Mouse (Mus musculus): Measurements from ENCODE around the gene Utp11. TPM values are rescaled to one million over a fixed set of nuclear protein-coding genes. Genes with fewer than 3 reads are reported as not detected.

The Utp11 gene
- total RNA-seq, 2 experiments from 2014 or later = 15.1 to 16.6 TPM

DNA sequence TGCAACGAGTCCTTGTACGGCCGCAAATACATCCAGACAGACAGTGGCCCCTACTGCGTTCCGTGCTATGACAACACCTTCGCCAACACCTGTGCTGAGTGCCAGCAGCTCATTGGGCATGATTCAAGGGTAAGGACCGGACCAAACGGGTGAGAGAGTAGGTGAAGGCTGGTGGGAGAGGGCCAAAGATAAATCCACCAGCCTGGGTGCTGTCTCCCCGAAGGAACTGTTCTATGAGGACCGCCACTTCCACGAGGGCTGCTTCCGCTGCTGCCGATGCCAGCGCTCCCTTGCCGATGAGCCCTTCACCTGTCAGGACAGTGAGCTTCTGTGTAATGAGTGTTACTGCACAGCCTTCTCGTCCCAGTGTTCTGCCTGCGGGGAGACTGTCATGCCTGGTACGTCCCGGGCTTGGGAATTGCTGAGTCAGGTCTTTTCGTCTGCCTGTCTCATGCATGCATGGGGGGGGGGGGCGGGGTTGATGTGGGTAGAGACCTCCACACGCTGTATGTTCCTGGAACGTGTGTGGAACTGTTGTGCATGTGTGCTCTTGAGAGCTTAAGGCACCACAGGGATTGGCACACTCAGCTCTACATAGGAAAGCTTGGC, 12.4 kb upstream of the Utp11 start:
- no peak for DNase-seq (ENCODE audit: extremely low spot score in 1 of 2, low spot score in 1 of 2)

DNA sequence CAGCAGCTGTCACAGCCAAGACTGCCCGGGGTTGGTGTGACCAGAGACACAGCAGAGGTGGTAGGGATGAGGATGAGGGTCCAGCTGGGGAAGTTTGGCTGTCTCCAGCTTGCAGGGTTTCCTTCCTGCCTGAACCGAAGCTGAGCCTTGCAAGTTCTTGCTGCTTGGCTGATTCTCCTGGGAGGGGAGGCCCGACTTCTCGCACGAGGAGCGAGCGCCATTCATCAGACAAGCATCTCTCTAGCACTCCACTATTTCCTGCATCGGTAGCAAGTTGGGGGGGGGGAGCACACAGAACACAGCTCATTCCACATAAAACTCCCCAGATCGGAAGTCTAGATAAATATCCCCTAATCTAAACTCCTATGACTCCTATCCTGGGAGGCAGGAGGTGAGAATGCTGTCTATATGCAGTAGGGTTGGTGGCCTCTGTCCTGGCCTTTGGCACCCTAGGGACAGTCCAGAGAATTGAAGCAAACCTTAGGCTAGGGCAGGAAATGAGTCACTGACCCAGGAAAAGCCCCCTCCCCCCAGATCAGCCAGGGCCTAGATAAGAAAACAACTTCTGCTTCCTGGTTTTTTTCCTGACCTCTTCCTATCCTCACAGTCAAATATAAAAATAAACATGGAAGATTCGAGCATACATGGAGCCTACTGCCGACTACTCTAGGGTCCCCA, 11.5 kb upstream of the Utp11 start:
- DNase-seq (ENCODE audit: extremely low spot score in 1 of 2, low spot score in 1 of 2) = no peak

DNA sequence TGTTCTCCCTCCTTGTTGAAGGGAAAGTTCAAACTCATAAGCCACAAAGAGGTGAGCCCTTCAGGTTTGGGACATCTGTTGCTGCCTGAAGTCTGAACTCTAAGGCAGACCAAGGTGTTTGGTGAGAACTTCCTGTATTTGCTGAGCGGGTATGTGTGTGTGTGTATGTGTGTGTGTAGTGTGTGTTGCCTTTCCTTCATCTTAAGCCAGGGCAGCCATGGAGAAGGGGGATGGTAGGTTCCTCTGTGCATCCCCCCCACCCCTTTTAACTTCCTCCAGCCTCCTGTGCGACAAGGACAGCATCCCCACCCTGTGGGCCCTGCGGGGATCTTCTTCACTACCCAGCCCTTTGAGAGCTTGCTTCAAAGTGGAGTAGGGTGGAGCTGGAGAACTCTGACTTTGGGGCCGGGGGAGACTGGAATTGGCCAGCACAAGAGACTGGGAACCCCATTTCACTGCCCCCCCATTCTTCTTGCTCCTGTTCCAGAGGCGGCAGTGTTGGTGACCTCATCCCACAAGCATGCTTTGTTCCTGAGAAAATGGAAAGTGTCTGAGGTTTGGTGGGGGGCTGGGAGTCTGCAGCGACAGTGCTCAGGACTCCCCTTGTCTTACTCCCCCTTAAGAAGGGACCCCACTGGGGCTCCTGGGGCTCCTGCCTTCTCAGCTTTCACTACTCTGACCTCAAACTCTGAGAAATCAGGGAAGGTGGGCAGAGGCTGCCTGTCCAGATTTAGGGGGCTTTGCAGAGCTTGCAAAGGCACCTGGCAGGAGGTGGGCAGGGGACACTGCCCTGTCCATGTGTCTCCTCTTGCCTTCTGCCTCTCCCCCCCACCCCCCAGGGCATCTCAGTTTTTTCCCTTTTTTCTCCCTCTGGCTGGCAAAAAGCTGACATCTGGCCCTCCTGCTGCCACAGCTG, 10.7 kb upstream of the Utp11 start:
- no peak for DNase-seq (ENCODE audit: extremely low spot score in 1 of 2, low spot score in 1 of 2)

DNA sequence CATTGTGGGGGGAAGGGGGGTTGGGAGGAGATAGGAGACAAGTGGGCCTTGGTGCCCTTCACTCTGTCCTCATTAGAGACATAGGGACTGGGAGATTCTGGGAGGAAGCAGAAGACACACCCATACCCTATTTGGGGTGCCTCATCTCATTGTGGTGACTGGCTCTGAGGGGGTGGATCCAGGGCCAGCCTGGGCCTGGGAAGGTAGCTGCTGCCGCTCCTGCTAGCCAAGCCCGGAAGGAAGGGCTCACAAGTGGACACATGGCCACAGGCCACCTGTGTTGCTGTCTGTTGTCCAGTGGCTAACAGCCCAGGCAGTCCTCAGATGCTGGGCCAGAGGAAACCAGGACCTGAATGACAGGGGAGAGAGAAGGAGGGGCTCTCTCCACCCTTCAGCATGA, 10.0 kb upstream of the Utp11 start:
- no peak for DNase-seq (ENCODE audit: extremely low spot score in 1 of 2, low spot score in 1 of 2)

DNA sequence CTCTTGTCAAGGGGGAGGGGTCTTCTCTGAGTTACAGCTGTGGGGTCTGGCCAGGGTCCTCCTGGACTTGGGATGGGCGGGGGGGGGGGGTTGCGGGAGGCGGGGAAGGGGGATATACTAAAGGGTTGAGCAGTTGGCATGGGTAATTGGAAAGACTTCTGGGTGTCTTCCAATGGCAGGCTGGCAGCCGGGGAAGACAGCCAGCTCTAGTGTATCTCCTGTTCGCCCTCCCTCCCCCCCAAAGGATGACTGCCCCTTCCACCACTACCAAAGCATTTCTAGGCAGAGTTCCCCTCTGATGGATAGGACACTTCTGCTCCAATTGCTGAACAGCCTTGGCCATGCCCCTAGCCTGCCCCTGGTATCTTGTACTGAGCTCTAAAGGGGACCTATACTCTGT, 8.5 kb upstream of the Utp11 start:
- no peak for DNase-seq (ENCODE audit: extremely low spot score in 1 of 2, low spot score in 1 of 2)

DNA sequence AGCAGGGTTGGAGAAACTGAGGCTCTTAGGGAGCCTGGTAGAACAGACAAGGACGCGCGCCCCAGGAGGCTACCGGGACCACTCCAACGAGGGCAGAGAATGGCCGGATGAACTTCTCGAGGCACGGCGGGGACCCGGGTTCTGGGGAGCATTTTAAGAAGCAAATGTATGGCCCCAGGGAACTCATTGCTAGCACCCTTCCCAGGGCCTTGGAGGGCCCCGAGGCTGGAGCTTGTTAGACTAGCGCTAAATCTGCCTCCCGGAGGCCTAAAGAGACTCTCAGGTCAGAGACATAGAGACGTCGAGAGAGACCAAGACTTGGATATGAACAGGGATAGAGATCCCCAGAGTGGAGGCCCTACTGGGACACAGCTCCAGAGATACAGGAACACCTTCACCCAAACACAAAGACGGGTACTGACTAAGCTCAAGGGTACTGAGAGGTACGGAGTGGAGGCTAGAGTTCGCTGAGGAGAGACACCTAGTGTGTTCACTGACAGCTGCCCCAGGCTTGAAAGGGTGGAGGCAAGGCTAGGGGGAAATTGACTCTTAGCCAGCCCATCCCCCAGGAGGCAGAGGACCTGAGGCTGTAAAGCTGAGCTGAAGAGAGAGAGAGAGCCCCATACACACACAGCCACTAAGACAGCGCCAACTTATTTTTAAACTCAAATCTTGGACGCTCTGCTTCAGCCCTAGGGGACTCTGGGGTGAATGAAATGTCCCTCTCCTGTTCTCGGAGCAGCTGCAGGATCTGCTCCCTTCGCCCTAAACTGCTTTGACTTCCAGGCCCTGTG, 7.8 kb upstream of the Utp11 start:
- DNase-seq (ENCODE audit: extremely low spot score in 1 of 2, low spot score in 1 of 2) = no peak

DNA sequence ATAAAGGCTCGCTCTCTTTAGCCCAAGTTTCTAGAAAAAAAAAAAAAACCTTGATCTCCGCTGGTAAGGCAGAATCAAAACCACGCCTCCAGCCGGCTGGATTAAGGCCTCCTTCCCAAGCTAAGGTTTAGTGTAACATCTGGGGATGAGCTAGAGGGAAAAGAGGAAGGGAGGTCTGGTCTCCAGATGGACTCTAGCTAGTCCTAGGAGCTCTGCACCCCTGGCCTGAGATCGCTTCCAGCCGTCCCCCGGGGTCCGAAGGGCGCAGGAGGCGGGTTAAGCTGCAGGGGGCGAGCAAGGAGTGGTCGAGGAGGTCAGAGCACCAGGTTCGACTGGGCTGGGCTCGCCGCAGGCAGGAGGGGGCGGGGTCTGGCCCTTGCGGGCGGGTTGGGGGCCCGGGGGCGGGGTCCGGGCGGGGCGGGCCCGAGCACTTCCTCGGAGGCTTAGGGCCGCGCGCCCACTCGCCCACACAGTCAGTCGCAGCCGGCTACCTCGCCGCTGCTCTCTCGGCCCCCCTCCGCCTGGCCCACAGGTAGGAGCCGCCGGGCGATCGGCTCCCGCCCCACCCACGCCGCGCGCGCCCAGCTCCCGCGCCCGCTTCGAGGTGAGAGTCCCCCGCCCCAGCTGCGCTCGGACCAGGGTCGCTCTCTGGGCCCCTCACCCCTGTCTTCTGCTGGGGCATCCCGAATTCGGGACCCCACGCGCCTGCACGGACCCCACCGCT, 7.0 kb upstream of the Utp11 start, which contains the start of gene Fhl3:
TSS of gene Fhl3 (plus strand) at position 454 of the 724 bp plus-strand sequence.
- no peak for DNase-seq (ENCODE audit: extremely low spot score in 1 of 2, low spot score in 1 of 2)

DNA sequence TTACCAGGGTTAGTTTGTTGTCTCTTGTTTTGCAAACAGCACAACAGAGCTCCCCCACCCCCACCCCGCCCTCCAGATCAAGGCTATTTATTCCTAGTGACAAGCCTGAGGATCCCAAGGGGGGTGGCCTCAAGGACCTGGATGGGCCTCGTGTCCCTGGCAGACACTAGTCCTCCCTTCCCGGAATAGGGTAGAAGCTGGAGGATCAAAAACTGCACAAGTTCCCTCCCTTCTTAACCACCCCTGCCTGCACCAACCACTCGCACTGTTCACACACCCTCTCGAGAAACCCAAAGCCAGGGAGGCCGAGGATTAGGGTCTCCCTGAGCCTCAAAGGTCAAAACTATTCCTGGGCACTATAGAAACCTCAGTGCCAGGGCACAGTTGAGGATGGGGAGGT, 6.4 kb upstream of the Utp11 start:
- no peak for DNase-seq (ENCODE audit: extremely low spot score in 1 of 2, low spot score in 1 of 2)

DNA sequence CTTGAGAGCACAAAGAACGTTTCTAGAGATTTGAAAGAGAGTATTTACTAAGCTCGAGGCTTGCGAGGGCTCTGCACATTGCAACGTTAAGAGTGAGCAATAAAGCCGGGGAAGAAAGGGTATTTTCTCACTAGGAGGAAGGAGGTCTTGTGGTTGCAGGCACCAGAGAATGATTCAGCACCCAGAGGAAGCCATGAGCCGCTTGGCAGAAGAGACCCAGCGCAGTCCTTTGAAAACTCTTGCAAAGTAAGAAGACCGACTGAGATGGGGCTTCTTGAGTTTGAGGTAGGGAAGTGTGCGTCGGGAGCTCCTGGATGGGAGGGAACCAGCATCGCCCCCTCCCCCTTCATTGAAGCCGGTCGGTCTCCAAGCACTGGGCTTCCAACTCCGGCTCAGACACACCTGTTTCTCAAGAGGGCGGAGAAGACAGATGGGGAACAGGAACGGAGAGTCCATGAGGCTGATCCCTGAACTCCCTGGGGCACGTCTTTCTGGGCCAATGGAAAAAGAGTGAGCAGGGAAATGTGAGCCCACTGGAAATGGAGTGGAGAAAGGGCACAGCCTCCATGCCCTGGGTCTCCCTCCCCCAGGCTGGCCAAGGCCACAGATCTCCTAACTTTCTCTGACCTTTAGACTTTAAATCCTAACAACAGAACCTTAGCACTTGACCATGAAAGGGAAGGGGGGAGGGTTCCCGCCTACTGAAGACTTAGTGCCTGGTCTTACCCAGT, 2.6 kb upstream of the Utp11 start:
- no peak for DNase-seq (ENCODE audit: extremely low spot score in 1 of 2, low spot score in 1 of 2)

DNA sequence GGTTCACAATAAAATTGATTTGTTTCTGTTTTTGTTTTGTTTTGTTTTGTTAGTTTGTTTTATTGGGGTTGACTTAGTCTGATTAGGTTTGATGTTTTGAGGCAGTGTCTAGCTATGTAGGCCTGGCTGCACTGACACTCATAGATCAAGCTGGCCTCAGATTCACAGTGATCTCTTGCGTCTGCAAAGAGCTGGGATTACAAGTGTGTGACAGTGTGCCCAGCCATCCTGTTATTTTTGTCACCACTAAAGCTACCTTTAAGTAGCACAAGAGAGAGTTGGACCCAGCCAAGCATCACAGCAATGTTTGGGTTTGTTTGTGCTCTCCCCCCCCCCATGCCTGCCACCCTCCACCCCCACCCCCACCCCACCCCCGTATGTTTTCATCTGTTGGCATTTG, 1.2 kb upstream of the Utp11 start:
- DNase-seq (ENCODE audit: extremely low spot score in 1 of 2, low spot score in 1 of 2) = no peak

DNA sequence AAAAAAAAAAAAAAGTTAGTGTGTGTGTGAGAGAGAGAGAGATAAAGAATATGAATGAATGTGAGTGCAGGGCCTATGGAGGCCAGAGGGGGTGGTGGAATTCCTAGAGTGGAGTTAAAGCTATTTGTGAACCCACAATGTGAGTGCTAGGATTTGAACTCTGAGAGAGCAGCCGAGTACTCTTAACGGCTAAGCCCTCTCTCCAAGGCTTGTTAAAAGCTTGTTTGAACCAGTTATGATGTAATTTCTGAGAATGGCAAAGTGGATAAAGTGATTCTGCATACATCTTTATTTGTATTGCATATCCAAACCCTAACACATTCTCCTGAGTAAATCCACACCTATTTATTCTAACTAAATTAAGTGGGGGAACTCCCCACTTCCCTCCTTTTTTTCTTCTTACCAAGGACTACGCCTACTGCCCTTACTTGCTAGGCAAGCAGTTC, 961 bp downstream of the Utp11 start:
- no peak for DNase-seq (ENCODE audit: extremely low spot score in 1 of 2, low spot score in 1 of 2)

DNA sequence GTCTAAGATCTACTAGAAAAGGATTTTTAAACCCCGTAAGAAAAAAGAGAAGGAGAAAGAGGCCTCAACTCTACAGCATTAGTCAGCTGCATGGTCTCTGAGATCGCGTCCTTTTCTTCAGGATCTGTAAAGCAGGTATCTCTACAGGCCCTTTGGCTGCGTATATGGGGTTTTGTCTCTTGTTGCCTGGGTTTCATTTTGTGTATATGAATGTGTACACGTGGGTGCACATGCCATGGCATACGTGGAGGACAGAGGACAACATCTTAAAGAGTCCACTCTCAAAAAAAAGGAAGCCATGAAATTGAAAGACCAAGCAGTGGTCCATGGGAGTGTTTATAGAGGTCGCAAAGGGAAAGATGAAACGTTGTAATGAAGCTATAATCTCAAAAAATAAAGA, 1.9 kb downstream of the Utp11 start:
- no peak for DNase-seq (ENCODE audit: extremely low spot score in 1 of 2, low spot score in 1 of 2)

DNA sequence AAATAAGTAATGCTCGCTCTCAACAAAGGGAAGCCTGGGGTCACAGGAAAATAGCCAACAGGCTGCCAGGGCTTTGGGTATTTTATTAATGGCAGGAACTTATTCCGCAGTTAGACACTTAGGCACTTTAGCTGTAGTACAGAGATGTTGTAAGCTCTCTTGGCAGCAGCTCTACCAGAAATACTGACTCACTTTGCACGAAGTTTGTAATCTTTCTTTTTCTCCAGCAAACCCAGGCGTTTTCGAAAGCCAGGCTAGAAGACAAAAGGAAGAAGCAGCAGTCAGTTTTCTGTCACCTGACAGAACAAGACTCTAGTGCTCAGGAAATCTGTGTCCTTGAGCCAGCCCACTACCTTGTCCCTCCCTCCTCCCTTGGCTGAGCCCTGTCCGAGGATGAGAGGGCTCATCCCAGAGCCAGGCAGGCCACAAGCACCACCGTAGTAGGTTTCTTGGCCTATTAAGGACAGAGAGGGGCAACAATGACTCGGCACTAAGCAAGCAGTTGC, 7.5 kb downstream of the Utp11 start:
- no peak for DNase-seq (ENCODE audit: extremely low spot score in 1 of 2, low spot score in 1 of 2)

DNA sequence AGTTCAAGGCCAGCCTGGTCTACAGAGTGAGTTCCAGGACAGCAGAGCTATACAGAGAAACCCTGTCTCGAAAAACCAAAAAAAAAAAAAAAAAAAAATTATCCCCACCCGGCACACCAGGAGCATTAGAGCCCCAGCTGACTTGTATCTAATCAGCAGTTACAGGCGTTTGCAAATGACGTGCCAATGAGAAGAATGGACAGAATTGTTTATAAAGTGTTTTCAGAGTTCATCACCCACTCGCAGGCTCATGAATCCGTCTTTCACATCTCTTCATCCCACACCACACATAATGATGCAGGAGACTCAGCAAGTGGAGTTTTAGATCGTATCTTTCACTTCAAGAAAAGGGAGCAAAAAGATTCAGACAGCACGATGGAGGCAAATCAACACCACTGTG, 7.9 kb downstream of the Utp11 start:
- no peak for DNase-seq (ENCODE audit: extremely low spot score in 1 of 2, low spot score in 1 of 2)

DNA sequence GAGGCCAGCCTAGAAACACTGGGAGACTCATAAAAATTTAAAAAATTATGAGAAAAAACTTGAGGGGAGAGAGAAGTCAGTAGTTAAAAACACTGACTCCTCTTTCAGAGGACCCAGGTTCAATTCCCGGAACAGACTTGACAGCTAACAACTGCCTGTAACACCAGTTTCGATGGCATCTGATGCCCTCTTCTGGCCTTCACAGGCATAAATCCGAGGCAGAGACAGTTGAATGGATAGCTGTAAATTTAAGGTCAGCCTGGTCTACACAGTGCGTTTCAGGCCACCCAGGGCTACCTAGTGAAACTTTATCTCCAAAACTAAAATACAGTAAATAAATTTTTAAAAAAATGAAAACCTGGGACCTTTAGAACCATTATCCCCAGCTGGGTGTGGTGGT, 8.4 kb downstream of the Utp11 start:
- no peak for DNase-seq (ENCODE audit: extremely low spot score in 1 of 2, low spot score in 1 of 2)

DNA sequence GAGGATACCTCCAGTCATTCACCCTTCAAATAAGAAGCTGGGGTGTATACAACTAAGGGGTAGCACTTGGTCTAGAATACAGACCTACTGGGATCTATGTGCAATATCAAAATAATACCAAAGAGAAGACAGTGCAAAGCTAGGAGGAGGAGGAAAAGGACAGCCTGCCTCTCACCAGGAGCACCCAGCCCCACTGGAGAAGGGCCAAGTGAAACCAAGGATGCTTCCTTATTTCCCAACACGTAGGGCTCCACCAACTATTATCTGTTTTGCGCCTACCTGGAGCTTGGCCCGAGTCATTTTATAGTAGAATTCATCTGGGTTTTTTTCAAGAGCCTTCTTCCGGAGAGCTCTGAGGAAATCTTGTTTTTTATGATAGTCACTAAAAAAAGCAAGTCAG, 9.9 kb downstream of the Utp11 start:
- no peak for DNase-seq (ENCODE audit: extremely low spot score in 1 of 2, low spot score in 1 of 2)

DNA sequence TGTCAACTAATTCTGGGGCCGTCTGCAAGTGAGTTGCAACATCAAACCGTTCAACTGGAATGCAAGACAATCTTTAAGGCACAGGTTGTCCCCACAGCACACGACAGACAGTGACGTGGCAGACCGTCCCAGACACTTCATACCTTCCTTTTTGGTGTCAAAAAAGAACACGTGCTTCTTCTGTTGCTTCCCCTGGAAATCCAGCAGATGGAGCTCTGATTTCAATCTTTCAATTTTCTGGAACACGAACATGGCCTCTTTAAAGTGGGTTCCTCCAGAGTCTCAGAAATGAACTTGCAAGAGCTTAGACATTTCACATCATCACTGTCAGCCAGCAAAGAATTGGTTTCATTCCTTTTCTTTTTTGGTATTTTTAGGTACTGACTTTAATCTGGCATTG, 11.1 kb downstream of the Utp11 start:
- no peak for DNase-seq (ENCODE audit: extremely low spot score in 1 of 2, low spot score in 1 of 2)

DNA sequence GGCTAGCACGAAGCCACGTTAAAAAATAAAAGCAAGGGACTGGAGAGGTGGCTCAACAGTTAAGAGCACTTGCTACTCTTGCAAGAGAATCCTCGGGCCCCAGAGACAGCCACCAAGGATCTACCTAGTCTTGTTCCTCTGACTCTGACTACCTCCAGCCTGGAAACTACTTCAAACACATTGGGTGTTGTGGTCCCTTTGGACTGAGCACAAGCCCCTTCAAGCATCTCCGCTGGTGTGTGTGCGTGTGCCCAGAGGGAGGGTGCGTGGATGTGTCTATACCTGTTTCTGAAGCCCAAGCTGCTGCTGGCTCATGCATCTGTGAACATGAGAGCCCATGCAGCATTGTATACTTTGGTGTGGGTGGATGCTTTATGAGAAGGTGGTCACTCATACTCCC, 17.4 kb downstream of the Utp11 start:
- DNase-seq (ENCODE audit: extremely low spot score in 1 of 2, low spot score in 1 of 2) = no peak

DNA sequence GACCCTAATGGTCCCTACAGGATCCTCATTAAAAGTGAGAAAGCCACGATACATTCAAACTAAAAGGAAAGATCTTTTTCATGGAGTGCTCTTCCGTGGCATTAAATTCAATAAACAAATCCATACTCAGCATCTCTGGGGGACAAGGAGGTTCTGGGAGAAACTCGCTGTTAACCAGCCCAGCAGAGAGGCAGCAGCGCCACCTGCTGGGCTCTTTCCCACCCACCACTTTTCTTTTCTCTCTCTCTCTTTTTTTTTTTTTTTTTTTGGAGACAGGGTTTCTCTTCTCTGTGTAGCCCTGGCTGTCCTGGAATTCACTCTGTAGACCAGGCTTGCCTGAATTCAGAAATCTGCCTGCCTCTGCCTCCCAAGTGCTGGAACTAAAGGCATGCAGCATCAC, 18.4 kb downstream of the Utp11 start:
- DNase-seq (ENCODE audit: extremely low spot score in 1 of 2, low spot score in 1 of 2) = peak in 1 of 2 experiments; percentile 78

Measured in layer of hippocampus, postnatal 25 days (tissue).